Mouse (Mus musculus): Measurements from ENCODE around the gene Gnl3l. TPM values are rescaled to one million over a fixed set of nuclear protein-coding genes. Genes with fewer than 3 reads are reported as not detected.

The Gnl3l gene
- total and polyA plus RNA-seq, 3 experiments: 44.3 to 61.9 (median 49.6) TPM

DNA sequence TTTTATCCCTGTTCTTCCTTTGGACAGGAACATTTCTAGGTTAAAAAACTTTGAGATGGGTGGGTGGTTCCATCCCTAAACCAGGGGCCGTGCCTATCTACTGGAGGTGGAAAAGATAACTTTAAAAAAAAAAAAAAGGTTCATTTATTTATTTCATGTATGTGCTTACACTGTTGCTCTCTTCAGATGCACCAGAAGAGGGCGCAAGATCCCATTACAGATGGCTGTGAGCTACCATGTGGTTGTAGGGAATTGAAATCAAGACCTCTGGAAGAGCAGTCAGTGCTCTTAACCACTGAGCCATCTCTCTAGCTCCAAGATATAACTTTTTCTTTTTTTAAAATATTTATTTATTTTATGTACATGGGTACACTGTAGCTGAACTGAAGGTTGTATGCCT is 54.1 kb downstream of the Gnl3l start:
- DNase-seq (ENCODE audit: low read depth, low spot score): peak; percentile 61
- H3K27ac ChIP-seq (ENCODE audit: control insufficient read depth, low read depth, low read length): no peak overlapping the region
- TF ChIP-seq JUND (IDR thresholded peaks at IDR 0.05; ENCODE audit: low read depth, low read length) (no peak), ZNF384 (IDR thresholded peaks at IDR 0.05; ENCODE audit: low read depth, low read length) (peak; percentile 89), CTCF (IDR thresholded peaks at IDR 0.05 in 2 of 3, conservative IDR thresholded peaks at IDR 0.05 in 1 of 3; ENCODE audit: control insufficient read depth in 1 of 3, insufficient read depth in 1 of 3, low read depth in 2 of 3, low read length in 3 of 3, poor library complexity in 1 of 3, severe bottlenecking in 1 of 3) (peak; percentile 32 to 61 (median 47)), RAD21 (IDR thresholded peaks at IDR 0.05; ENCODE audit: low read depth, low read length) (peak; percentile 47), POLR2A (IDR thresholded peaks at IDR 0.05; ENCODE audit: control insufficient read depth in 1 of 2, insufficient read depth in 1 of 2, low read depth in 1 of 2, low read length in 2 of 2, poor library complexity in 1 of 2) (no peak), KAT2A (conservative IDR thresholded peaks at IDR 0.05; ENCODE audit: low read depth, low read length) (no peak), MYC (IDR thresholded peaks at IDR 0.05; ENCODE audit: low read depth, low read length) (peak; percentile 65; the same call in 1 of the 2 replicates), ZC3H11A (IDR thresholded peaks at IDR 0.05; ENCODE audit: low read depth, low read length) (peak; percentile 26; the same call in 1 of the 2 replicates), POLR2AphosphoS5 (IDR thresholded peaks at IDR 0.05; ENCODE audit: borderline replicate concordance, low read depth, low read length) (no peak), SMC3 (IDR thresholded peaks at IDR 0.05; ENCODE audit: low read depth, low read length) (peak; percentile 64), BHLHE40 (IDR thresholded peaks at IDR 0.05; ENCODE audit: borderline replicate concordance, low read depth, low read length) (no peak), MAZ (IDR thresholded peaks at IDR 0.05; ENCODE audit: low read depth, low read length) (no peak)
- H3K79me2 ChIP-seq (ENCODE audit: control insufficient read depth, insufficient read depth, low read length, poor library complexity): no peaks in the 10 kb centered on the region
- no peak overlapping the region for H3K9ac ChIP-seq (ENCODE audit: control insufficient read depth, low read depth, low read length, poor library complexity, severe bottlenecking)
- no peaks in the 10 kb centered on the region for H3K27me3 ChIP-seq (ENCODE audit: control insufficient read depth in 1 of 2, insufficient read depth in 2 of 2, low read length in 2 of 2)
- no peak overlapping the region for H3K4me3 ChIP-seq (ENCODE audit: control insufficient read depth in 1 of 2, insufficient read depth in 1 of 2, low read depth in 2 of 2, low read length in 2 of 2)
- no peaks in the 10 kb centered on the region for H3K9me3 ChIP-seq (replicated peaks; ENCODE audit: insufficient read depth, low read length)
- H3K36me3 ChIP-seq (ENCODE audit: control insufficient read depth in 1 of 2, insufficient read depth in 2 of 2, low read length in 2 of 2): no peaks in the 10 kb centered on the region
- no peaks in the 10 kb centered on the region for H3K4me1 ChIP-seq (ENCODE audit: control insufficient read depth in 1 of 2, insufficient read depth in 2 of 2, low read length in 2 of 2)

DNA sequence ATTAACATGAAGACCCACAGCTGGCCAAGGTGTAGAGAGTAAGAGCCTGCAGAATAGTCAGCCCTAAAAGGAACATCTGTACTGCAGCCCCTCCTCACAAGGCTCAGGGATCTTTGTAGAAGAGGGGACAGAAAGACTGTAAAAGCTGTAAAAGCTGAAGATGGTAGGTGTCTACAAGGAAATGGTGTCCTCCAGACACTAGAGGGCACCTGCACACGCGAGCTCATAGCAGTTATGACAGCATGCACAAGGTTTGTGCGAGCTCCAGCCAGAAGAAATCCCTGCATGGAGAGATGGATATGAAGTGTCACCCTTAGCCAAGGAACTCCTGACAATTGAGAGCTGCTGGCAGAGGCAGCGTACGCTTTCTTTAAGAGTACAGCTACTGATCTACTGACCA is 56.4 kb downstream of the Gnl3l start:
- H3K9me3 ChIP-seq (replicated peaks; ENCODE audit: insufficient read depth, low read length): no peaks in the 10 kb centered on the region

More for the DNA sequence above, 56.4 kb downstream of the Gnl3l start:
- H3K9ac ChIP-seq (ENCODE audit: control insufficient read depth, low read depth, low read length, poor library complexity, severe bottlenecking): no peak overlapping the region
- H3K27ac ChIP-seq (ENCODE audit: control insufficient read depth, low read depth, low read length): no peak overlapping the region
- H3K4me1 ChIP-seq (ENCODE audit: control insufficient read depth in 1 of 2, insufficient read depth in 2 of 2, low read length in 2 of 2): no peaks in the 10 kb centered on the region
- H3K27me3 ChIP-seq (ENCODE audit: control insufficient read depth in 1 of 2, insufficient read depth in 2 of 2, low read length in 2 of 2): no peaks in the 10 kb centered on the region
- peak; percentile 45 for TF ChIP-seq SMC3 (IDR thresholded peaks at IDR 0.05; ENCODE audit: low read depth, low read length)
- peak; percentile 15 for TF ChIP-seq RAD21 (IDR thresholded peaks at IDR 0.05; ENCODE audit: low read depth, low read length)
- TF ChIP-seq CTCF (IDR thresholded peaks at IDR 0.05 in 2 of 3, conservative IDR thresholded peaks at IDR 0.05 in 1 of 3; ENCODE audit: control insufficient read depth in 1 of 3, insufficient read depth in 1 of 3, low read depth in 2 of 3, low read length in 3 of 3, poor library complexity in 1 of 3, severe bottlenecking in 1 of 3): peak; percentile 29 to 47 (median 42); a peak in 5 of 6 replicates
- TF ChIP-seq E2F4 (IDR thresholded peaks at IDR 0.05; ENCODE audit: borderline replicate concordance, low read depth, low read length): no peak
- peak; percentile 34 for DNase-seq (ENCODE audit: low read depth, low spot score)
- H3K36me3 ChIP-seq (ENCODE audit: control insufficient read depth in 1 of 2, insufficient read depth in 2 of 2, low read length in 2 of 2): no peaks in the 10 kb centered on the region
- no peak overlapping the region for H3K4me3 ChIP-seq (ENCODE audit: control insufficient read depth in 1 of 2, insufficient read depth in 1 of 2, low read depth in 2 of 2, low read length in 2 of 2)
- no peaks in the 10 kb centered on the region for H3K79me2 ChIP-seq (ENCODE audit: control insufficient read depth, insufficient read depth, low read length, poor library complexity)

All from MEL (cell line).